Mouse (Mus musculus): Measurements from ENCODE around the gene Mmp23. TPM values are rescaled to one million over a fixed set of nuclear protein-coding genes. Genes with fewer than 3 reads are reported as not detected.
"Not testable (repeated sequence)": the region's sequence is repeated elsewhere in the genome, so short reads cannot be mapped to it uniquely, and the experiment has no call there.

The Mmp23 gene
- 3.9 and 4.3 TPM in 2 replicates for polyA plus RNA-seq (2016; fragmentation: Nextera tagmentation; extraction: Ambion mirVana)

DNA sequence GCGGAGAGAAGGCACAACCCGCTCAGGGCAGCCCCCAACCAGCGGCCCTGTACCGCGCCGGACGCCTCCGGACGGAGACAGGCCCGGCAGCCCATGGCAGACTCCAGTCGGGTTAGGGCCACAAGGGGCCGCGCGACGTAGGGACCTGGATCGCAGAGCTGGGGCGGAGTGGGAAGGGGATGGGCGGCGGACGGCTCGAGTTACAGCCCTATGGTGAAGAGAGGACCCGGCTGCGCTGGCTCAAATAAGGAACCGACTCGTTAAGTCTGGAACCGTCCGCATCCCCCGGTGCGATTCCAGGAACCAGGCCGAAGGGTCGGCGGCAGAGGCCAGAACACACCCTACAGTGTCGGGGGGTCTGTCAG, at the start of gene Mmp23:
Gene Mmp23, minus strand, starts transcription at position 299 of the 365 bp plus-strand sequence.
- peak; percentile 44 for ATAC-seq (ENCODE audit: low FRiP score, low read depth)
- peaks cover 28% of the 10 kb centered on the region for H3K4me1 ChIP-seq
- under 1% methylated on average over 33 of the region's 33 CpGs for WGBS
- peaks cover 50% of the 10 kb centered on the region for H3K36me3 ChIP-seq
- H3K4me2 ChIP-seq (replicated peaks) = peak within 1 kb of the TSS; percentile 73
- no peak within 1 kb of the TSS for H3K27ac ChIP-seq
- peaks cover 64% of the 10 kb centered on the region for H3K27me3 ChIP-seq (replicated peaks)
- no peaks in the 10 kb centered on the region for H3K9me3 ChIP-seq
- peak within 1 kb of the TSS; percentile 55 for H3K9ac ChIP-seq
- peak within 1 kb of the TSS; percentile 38 for H3K4me3 ChIP-seq

DNA sequence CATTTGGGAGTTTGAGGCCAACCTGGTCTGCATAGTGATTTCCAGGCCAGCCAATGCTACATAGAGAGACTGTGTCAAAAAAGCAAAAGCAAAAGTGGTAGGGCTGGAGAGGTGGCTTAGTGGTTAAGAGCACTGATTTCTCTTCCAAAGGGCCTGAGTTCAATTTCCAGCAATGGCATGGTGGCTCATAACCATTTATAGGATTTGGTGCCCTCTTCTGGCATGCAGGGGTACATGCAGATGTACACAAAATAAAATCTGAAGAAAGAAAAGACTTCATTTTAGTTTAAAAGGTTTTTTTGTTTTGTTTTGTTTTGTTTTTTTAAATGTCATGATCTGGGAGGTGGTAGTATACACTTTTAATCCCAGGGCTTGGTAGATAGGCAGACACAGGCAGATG, 47.2 kb upstream of the Mmp23 start:
- H3K27me3 ChIP-seq (replicated peaks) = peaks cover 11% of the 10 kb centered on the region
- H3K9me3 ChIP-seq = no peaks in the 10 kb centered on the region
- H3K27ac ChIP-seq = no peak overlapping the region
- peaks cover 20% of the 10 kb centered on the region for H3K4me1 ChIP-seq
- H3K4me3 ChIP-seq = no peak overlapping the region
- H3K4me2 ChIP-seq (replicated peaks) = no peak overlapping the region
- no peaks in the 10 kb centered on the region for H3K36me3 ChIP-seq
- no peak overlapping the region for H3K9ac ChIP-seq
- ATAC-seq (ENCODE audit: low FRiP score, low read depth) = no peak

DNA sequence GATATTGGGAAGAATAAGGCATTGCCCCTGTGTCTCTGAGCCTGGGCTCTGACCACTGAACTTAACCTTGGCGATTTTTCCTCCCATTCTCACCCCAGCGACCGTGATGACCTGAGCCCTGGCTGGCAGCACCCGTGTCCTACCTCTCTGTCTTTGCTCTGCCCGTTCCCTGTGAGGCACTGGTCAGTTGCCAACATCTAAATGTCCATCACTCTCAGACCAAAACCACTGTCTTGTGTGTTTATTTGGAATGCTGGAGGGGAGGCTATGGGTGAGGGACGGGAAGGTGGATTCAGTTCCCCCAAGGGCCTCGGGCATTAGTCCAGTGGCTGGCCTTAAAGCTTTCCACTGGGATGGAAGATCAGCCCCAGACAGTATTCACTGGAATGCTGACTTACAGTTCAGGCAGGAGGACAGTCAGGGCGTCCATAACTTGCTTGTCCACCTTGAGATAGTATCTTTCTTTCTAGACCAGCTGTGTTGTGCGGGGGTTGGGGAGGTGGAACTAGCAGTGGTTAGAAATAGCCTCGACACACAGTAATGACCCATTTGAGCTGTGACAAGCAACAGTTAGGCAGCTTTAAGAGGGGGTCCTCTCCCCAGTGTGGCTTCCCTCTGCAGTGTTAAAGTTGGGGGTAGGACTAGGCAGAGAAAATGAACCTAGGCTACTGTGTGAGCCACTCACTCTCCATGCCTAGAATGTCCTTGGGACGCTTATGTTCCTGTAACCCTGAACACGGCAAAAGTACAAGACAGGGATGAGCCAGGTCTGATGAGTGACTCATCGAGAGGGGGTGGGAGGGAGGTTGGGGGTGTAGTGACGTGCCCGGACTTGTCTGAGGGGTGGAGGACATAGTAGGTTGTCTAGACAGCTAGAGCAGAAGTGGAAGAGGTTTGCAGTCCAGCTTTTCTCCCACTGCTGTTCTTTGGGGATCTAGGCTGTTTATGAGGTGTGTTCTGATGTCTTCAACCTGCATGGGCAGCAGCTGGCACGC, 43.4 kb upstream of the Mmp23 start:
- H3K27me3 ChIP-seq (replicated peaks) = peaks cover 21% of the 10 kb centered on the region
- H3K4me1 ChIP-seq = peaks cover 20% of the 10 kb centered on the region
- ATAC-seq (ENCODE audit: low FRiP score, low read depth) = no peak
- H3K4me3 ChIP-seq = peak overlapping the region; percentile 77; the same call in 1 of the 2 replicates
- H3K9me3 ChIP-seq = no peaks in the 10 kb centered on the region
- H3K27ac ChIP-seq = no peak overlapping the region
- H3K9ac ChIP-seq = no peak overlapping the region
- H3K36me3 ChIP-seq = no peaks in the 10 kb centered on the region
- 78% methylated on average over 16 of the region's 16 CpGs for WGBS
- peak overlapping the region; percentile 93 for H3K4me2 ChIP-seq (replicated peaks)

DNA sequence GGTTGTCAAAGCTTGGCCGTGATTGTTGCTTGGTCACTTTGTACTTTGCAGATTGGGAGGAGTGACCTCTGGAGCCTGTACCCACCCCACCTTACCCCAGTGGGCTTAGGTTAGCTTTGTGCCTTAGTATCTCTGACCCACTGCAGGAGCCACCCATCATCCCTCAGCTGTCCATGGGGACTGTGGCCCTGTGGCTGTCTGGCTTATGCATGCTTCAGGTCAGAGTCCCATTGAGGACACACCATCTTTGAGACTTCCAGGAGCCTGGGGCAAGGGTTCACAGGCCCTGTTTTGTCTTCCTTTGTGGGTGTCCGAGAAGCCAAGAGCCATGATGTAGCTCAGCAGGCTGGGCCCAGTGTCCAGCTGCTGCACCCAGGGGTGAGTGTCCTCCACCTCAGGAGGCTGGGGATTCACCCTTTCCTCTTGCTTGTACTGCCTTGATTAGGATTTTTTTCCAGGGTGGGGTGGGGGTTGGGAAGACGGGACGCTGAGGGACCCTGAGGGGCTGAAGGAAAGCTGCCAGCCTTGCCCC, 42.4 kb upstream of the Mmp23 start:
- Histone ChIP-seq H3K9me3 (no peaks in the 10 kb centered on the region), H3K4me1 (peaks cover 20% of the 10 kb centered on the region), H3K4me3 (peak overlapping the region; percentile 77), H3K9ac (peak overlapping the region; percentile 83; the same call in 1 of the 2 replicates), H3K27me3 (replicated peaks) (peaks cover 21% of the 10 kb centered on the region), H3K4me2 (replicated peaks) (peak overlapping the region; percentile 93), H3K27ac (no peak overlapping the region), H3K36me3 (no peaks in the 10 kb centered on the region)
- WGBS = 83% methylated on average over 4 of the region's 4 CpGs
- ATAC-seq (ENCODE audit: low FRiP score, low read depth) = no peak

DNA sequence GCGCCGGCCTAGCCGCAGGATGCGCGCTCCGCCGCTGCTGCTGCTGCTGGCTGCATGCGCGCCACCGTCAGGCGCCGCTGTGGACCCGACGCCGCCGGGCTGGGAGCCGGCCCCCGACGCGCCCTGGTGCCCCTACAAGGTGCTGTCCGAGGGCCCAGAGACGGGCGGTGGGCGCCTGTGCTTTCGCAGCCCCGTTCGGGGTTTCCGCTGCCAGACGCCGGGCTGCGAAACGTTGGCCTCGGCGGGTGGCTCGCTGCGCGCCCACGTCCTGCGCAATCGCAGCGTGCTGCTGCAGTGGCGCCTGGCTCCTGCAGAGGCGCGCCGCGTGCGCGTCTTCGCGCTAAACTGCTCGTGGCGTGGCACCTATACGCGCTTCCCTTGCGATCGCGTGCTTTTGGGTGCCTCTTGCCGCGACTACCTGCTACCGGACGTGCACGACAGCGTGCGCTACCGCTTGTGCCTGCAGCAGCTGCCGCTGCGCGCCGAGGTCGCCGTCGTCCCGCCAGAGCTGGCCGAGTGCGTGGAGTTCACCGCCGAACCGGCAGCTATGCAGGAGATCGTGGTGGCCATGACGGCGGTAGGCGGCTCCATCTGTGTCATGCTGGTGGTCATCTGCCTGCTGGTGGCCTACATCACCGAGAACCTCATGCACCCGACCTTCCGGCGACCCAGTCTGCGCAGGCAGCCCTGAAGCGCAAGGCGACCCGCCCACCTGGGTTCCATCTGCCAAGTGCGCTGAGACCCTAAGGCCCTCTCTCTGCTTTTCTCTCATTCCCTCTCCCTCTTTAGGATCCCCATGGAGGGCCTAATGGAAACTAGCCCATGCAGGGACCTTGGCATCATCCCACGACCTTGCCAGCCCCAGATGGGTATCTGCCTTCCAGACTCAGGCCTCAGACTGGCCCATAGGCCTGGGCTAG, 41.6 kb upstream of the Mmp23 start:
- Histone ChIP-seq H3K4me3 (peak overlapping the region; percentile 77), H3K9me3 (no peaks in the 10 kb centered on the region), H3K9ac (peak overlapping the region; percentile 83), H3K4me1 (peaks cover 20% of the 10 kb centered on the region), H3K36me3 (no peaks in the 10 kb centered on the region), H3K4me2 (replicated peaks) (peak overlapping the region; percentile 93), H3K27ac (peak overlapping the region; percentile 66; the same call in 1 of the 2 replicates), H3K27me3 (replicated peaks) (peaks cover 21% of the 10 kb centered on the region)
- WGBS = under 1% methylated on average over 92 of the region's 92 CpGs
- peak; percentile 60 for ATAC-seq (ENCODE audit: low FRiP score, low read depth)

DNA sequence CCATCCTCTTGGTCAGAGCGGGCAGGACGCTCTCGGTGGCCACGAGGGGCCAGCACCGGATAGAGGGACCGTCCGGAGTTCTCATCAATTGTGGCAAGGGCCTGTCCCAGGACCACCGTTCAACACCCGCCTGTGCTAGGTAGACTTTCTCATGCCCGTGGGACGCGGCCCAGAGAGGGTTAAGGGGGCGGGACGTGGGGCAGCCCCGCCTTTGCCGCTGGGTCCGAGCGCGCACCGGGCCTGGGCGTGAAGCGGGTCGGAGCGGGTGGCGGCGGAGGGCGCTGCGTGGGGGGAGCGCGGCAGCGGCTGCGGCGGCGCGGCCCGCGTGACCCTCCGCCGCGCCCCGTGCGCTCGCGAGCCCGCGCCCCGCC, 40.9 kb upstream of the Mmp23 start, which contains the start of gene Fndc10:
Gene Fndc10, plus strand, starts transcription at position 232 of the 371 bp plus-strand sequence.
- peak; percentile 88 for ATAC-seq (ENCODE audit: low FRiP score, low read depth)
- Histone ChIP-seq H3K4me3 (peak within 1 kb of the TSS; percentile 77), H3K4me1 (peaks cover 20% of the 10 kb centered on the region), H3K27ac (peak within 1 kb of the TSS; percentile 66; the same call in 1 of the 2 replicates), H3K27me3 (replicated peaks) (peaks cover 21% of the 10 kb centered on the region), H3K9ac (peak within 1 kb of the TSS; percentile 83), H3K9me3 (no peaks in the 10 kb centered on the region), H3K36me3 (no peaks in the 10 kb centered on the region), H3K4me2 (replicated peaks) (peak within 1 kb of the TSS; percentile 93)
- under 1% methylated on average over 47 of the region's 47 CpGs for WGBS

DNA sequence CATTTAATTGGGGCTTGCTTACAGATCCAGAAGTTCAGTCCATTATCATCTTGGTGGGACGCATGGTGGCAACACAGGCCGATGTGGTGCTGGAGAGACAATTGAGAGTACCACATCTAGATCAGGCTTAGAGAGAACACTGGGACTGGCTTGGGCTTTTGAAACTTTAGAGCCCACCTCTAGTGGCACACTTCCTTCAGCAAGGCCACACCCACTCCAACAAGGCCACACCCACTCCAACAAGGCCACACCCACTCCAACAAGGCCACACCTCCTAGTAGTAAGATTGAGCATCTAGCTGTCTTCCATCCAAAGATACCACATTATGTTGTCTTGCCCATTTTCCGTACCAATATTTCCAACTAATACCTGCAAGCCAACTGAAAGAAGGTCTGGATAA, 39.2 kb upstream of the Mmp23 start:
- peaks cover 20% of the 10 kb centered on the region for H3K4me1 ChIP-seq
- peaks cover 21% of the 10 kb centered on the region for H3K27me3 ChIP-seq (replicated peaks)
- WGBS = 94% methylated on average over 3 of the region's 3 CpGs
- ATAC-seq (ENCODE audit: low FRiP score, low read depth) = no peak
- H3K9me3 ChIP-seq = no peaks in the 10 kb centered on the region
- H3K9ac ChIP-seq = no peak overlapping the region
- H3K4me2 ChIP-seq (replicated peaks) = no peak overlapping the region
- no peak overlapping the region for H3K4me3 ChIP-seq
- no peak overlapping the region for H3K27ac ChIP-seq
- H3K36me3 ChIP-seq = no peaks in the 10 kb centered on the region

DNA sequence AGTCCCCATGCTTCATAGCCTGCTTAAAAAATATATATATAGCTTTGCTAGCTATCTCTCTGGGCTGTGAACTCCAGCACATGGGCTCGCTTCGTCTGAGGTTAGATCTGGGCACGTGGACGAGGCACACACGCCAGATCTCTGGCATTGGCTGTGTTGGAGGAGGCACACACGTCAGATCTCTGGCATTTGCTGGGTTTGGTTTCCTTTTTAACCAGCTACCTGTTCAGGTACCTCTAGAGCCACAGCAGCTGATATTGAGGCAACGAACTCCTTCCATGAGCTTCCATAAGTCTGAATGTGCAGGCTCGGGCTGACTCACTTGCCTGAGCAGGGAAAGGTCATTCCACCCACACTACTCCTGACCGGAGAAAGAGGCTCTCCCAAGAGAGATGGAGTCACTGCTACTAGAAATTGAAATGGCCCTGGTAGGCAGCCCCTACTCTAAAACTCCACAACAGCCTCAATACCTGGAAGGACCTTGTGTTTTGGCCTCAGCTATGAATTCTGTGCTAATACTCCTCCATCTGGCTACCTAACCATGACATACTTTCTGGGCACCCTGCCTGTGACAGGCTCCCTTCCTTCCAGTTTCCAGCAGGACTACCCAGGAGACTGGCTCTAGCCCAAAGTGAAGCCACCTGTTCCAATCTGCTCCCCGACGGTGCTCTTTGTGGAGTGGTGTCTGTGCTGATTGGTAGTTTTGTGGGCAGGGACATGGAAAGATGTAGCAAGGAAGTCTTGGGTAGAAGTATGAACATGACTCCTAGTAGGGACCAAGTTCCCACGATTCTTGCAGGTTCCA, 37.6 kb upstream of the Mmp23 start:
- no peak overlapping the region for H3K4me2 ChIP-seq (replicated peaks)
- H3K4me3 ChIP-seq = no peak overlapping the region
- no peak overlapping the region for H3K9ac ChIP-seq
- H3K27me3 ChIP-seq (replicated peaks) = peaks cover 13% of the 10 kb centered on the region
- H3K9me3 ChIP-seq = no peaks in the 10 kb centered on the region
- 82% methylated on average over 12 of the region's 12 CpGs for WGBS
- H3K36me3 ChIP-seq = no peaks in the 10 kb centered on the region
- peaks cover 8% of the 10 kb centered on the region for H3K4me1 ChIP-seq
- no peak overlapping the region for H3K27ac ChIP-seq
- no peak for ATAC-seq (ENCODE audit: low FRiP score, low read depth)

- H3K4me3 ChIP-seq; ATAC-seq (ENCODE audit: low FRiP score, low read depth); H3K9ac ChIP-seq; H3K36me3 ChIP-seq; H3K27ac ChIP-seq; H3K27me3 ChIP-seq (replicated peaks); H3K4me2 ChIP-seq (replicated peaks); H3K4me1 ChIP-seq; H3K9me3 ChIP-seq: not testable (repeated sequence)
- 79% methylated on average over 4 of the region's 4 CpGs for WGBS
Observed at GRCm38 (mm10) chr4:155687764-155688163, 34.6 kb upstream of the Mmp23 start.

DNA sequence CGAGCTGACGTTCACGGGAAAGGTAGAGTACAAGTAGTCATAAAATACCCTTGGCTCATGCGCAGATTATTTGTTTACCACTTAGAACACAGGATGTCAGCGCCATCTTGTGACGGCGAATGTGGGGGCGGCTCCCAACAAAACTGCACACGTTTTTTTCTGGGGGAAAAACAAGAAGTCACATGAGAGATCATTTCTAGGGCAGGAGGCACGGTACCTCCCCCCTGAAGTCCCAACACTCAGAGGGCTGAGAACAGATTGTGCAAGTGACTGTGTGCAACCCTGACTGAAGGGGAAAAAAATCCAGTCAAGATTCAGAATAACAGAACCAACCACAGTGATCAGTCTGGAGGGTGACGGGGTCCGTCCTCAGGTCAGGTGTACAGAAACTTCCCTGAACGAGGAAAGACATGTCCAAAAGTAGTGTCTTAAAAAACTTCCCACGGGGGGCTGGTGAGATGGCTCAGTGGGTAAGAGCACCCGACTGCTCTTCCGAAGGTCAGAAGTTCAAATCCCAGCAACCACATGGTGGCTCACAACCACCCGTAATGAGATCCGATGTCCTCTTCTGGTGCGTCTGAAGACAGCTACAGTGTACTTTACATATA, 30.6 kb upstream of the Mmp23 start:
- not testable (repeated sequence) for H3K9ac ChIP-seq; H3K4me1 ChIP-seq; H3K36me3 ChIP-seq; H3K27me3 ChIP-seq (replicated peaks); H3K4me2 ChIP-seq (replicated peaks); ATAC-seq (ENCODE audit: low FRiP score, low read depth); H3K4me3 ChIP-seq; H3K27ac ChIP-seq; H3K9me3 ChIP-seq
- WGBS = 89% methylated on average over 16 of the region's 19 CpGs

DNA sequence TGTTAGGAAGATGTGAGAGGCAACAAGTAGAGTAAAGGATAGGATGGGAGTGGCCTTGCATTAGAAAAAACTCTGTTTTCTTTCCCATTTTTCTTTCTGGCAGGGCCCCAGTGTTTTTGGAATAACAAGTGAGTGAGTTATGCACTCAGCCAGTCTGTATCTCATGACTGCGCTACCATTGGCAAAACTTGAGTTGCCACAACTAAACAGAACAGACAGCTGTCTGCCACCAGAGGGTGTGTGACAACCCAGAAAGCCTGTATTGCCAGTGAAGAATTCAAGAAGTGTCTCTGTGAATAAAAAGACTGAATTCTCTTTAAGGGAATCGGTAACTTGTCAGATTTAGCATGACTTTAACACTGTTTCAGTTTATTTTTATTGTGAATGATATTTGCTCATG, 22.8 kb upstream of the Mmp23 start:
- Histone ChIP-seq H3K4me2 (replicated peaks) (no peak overlapping the region), H3K9me3 (no peaks in the 10 kb centered on the region), H3K36me3 (no peaks in the 10 kb centered on the region), H3K27ac (no peak overlapping the region), H3K4me1 (no peaks in the 10 kb centered on the region), H3K27me3 (replicated peaks) (no peaks in the 10 kb centered on the region), H3K9ac (no peak overlapping the region), H3K4me3 (no peak overlapping the region)
- no peak for ATAC-seq (ENCODE audit: low FRiP score, low read depth)
- 85% methylated on average over 2 of the region's 2 CpGs for WGBS
